Mouse (Mus musculus): ENCODE measurements at regions not wholly inside any gene's neighbourhood (a gene's known extent, or its start where the extent isn't known, plus 50 kb on each side); places are given as distances from the start of the nearest gene placed in this dataset.

DNA sequence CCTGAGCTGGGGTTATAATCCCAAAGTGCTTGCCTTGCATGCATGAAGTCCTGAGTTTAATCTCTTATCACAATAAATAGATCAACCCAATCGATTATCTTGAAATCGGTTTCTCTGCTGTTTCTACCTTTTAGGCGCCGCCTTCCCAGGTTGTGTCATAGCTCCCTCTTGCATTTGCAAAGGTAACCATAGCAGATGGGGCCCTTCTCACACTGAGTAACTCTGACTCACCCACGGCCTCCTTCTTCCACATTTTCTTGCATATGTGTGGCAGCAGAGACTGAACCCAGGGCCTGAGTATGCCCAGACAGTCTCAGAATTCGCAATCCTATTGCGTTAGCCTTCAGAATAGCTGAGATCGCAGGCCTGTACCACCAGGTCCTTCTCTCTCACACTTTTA is 570.7 kb upstream of the Gm10131 start:
- no peak for ATAC-seq
- 96% methylated on average over 8 of the region's 8 CpGs for WGBS
- no peaks in the 10 kb centered on the region for H3K36me3 ChIP-seq (ENCODE audit: control insufficient read depth, insufficient read depth, low read length)
- H3K27me3 ChIP-seq (replicated peaks; ENCODE audit: control insufficient read depth, insufficient read depth, low read length): no peaks in the 10 kb centered on the region
- H3K4me3 ChIP-seq (ENCODE audit: low read depth, low read length): no peak overlapping the region
- peaks cover 18% of the 10 kb centered on the region; the same call in 1 of the 2 replicates for H3K4me1 ChIP-seq (ENCODE audit: control insufficient read depth, insufficient read depth, low read length)
- no peaks in the 10 kb centered on the region for H3K9me3 ChIP-seq (replicated peaks; ENCODE audit: control insufficient read depth, low read length)
- no peak overlapping the region for H3K9ac ChIP-seq (ENCODE audit: low read length)
- H3K27ac ChIP-seq (ENCODE audit: low read depth, low read length): no peak overlapping the region
- no peak overlapping the region for H3K4me2 ChIP-seq (ENCODE audit: low read length)
- DNase-seq (ENCODE audit: low spot score): no peak

- no peaks in the 10 kb centered on the region for H3K36me3 ChIP-seq (ENCODE audit: control insufficient read depth, insufficient read depth, low read length)
- peak overlapping the region; percentile 52 for H3K27ac ChIP-seq (ENCODE audit: low read depth, low read length)
- H3K9me3 ChIP-seq (replicated peaks; ENCODE audit: control insufficient read depth, low read length): no peaks in the 10 kb centered on the region
- DNase-seq (ENCODE audit: low spot score) (peak; percentile 85), ATAC-seq (peak; percentile 86)
- H3K4me2 ChIP-seq (ENCODE audit: low read length): peak overlapping the region; percentile 2; the same call in 1 of the 2 replicates
- H3K4me1 ChIP-seq (ENCODE audit: control insufficient read depth, insufficient read depth, low read length): peaks cover 9% of the 10 kb centered on the region; the same call in 1 of the 2 replicates
- WGBS: 10% methylated on average over 14 of the region's 14 CpGs
- H3K27me3 ChIP-seq (replicated peaks; ENCODE audit: control insufficient read depth, insufficient read depth, low read length): no peaks in the 10 kb centered on the region
- H3K4me3 ChIP-seq (ENCODE audit: low read depth, low read length): no peak overlapping the region
- H3K9ac ChIP-seq (ENCODE audit: low read length): no peak overlapping the region
These were observed 568.2 kb upstream of the Gm10131 start for GRCm38 (mm10) chr8:34679565-34680291.

GRCm38 (mm10) chr8:34678879-34679278 is 567.3 kb upstream of the Gm10131 start:
- WGBS: 94% methylated on average over 8 of the region's 8 CpGs
- Histone ChIP-seq H3K4me1 (ENCODE audit: control insufficient read depth, insufficient read depth, low read length) (peaks cover 5% of the 10 kb centered on the region; the same call in 1 of the 2 replicates), H3K9ac (ENCODE audit: low read length) (no peak overlapping the region), H3K4me2 (ENCODE audit: low read length) (no peak overlapping the region), H3K36me3 (ENCODE audit: control insufficient read depth, insufficient read depth, low read length) (no peaks in the 10 kb centered on the region), H3K9me3 (replicated peaks; ENCODE audit: control insufficient read depth, low read length) (no peaks in the 10 kb centered on the region), H3K4me3 (ENCODE audit: low read depth, low read length) (no peak overlapping the region), H3K27ac (ENCODE audit: low read depth, low read length) (no peak overlapping the region), H3K27me3 (replicated peaks; ENCODE audit: control insufficient read depth, insufficient read depth, low read length) (no peaks in the 10 kb centered on the region)
- ATAC-seq: no peak
- no peak for DNase-seq (ENCODE audit: low spot score)

DNA sequence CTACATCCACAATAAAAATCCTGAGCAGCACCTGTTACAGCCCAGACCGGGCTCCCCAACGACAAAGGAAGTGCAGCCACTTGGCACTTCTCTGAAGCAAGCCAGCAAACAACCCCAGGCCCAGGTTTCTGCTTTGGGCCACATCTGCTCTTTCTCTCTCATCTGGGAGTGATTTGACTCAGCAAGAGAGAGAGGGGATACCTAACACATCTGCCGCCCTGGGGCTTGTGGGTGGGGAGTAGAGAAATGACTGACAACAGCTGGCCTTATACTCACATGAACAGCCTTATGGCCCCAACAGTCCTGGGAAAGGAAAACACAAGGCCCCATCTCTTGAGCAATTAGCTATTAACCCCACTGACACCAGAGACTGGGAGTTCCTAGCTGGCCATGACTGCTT is 560.2 kb upstream of the Gm10131 start:
- DNase-seq (ENCODE audit: low spot score) (no peak), ATAC-seq (no peak)
- Histone ChIP-seq H3K9me3 (replicated peaks; ENCODE audit: control insufficient read depth, low read length) (no peaks in the 10 kb centered on the region), H3K4me1 (ENCODE audit: control insufficient read depth, insufficient read depth, low read length) (no peaks in the 10 kb centered on the region), H3K4me2 (ENCODE audit: low read length) (no peak overlapping the region), H3K27me3 (replicated peaks; ENCODE audit: control insufficient read depth, insufficient read depth, low read length) (no peaks in the 10 kb centered on the region), H3K9ac (ENCODE audit: low read length) (no peak overlapping the region), H3K4me3 (ENCODE audit: low read depth, low read length) (no peak overlapping the region), H3K36me3 (ENCODE audit: control insufficient read depth, insufficient read depth, low read length) (no peaks in the 10 kb centered on the region), H3K27ac (ENCODE audit: low read depth, low read length) (no peak overlapping the region)
- WGBS: 58% methylated on average over 3 of the region's 3 CpGs

- no peak overlapping the region for H3K9ac ChIP-seq (ENCODE audit: low read length)
- H3K9me3 ChIP-seq (replicated peaks; ENCODE audit: control insufficient read depth, low read length): no peaks in the 10 kb centered on the region
- H3K36me3 ChIP-seq (ENCODE audit: control insufficient read depth, insufficient read depth, low read length): no peaks in the 10 kb centered on the region
- H3K27ac ChIP-seq (ENCODE audit: low read depth, low read length): no peak overlapping the region
- no peak overlapping the region for H3K4me2 ChIP-seq (ENCODE audit: low read length)
- DNase-seq (ENCODE audit: low spot score): no peak
- no peak for ATAC-seq
- H3K4me3 ChIP-seq (ENCODE audit: low read depth, low read length): no peak overlapping the region
- no peaks in the 10 kb centered on the region for H3K4me1 ChIP-seq (ENCODE audit: control insufficient read depth, insufficient read depth, low read length)
- WGBS: 39% methylated on average over 4 of the region's 4 CpGs
- no peaks in the 10 kb centered on the region for H3K27me3 ChIP-seq (replicated peaks; ENCODE audit: control insufficient read depth, insufficient read depth, low read length)
These were observed 559.6 kb upstream of the Gm10131 start for GRCm38 (mm10) chr8:34670930-34671715.

- 81% methylated on average over 3 of the region's 3 CpGs for WGBS
- Histone ChIP-seq H3K9ac (ENCODE audit: low read length) (no peak overlapping the region), H3K9me3 (replicated peaks; ENCODE audit: control insufficient read depth, low read length) (no peaks in the 10 kb centered on the region), H3K27ac (ENCODE audit: low read depth, low read length) (no peak overlapping the region), H3K36me3 (ENCODE audit: control insufficient read depth, insufficient read depth, low read length) (no peaks in the 10 kb centered on the region), H3K4me1 (ENCODE audit: control insufficient read depth, insufficient read depth, low read length) (no peaks in the 10 kb centered on the region), H3K4me2 (ENCODE audit: low read length) (no peak overlapping the region), H3K27me3 (replicated peaks; ENCODE audit: control insufficient read depth, insufficient read depth, low read length) (no peaks in the 10 kb centered on the region), H3K4me3 (ENCODE audit: low read depth, low read length) (no peak overlapping the region)
- ATAC-seq (no peak), DNase-seq (ENCODE audit: low spot score) (no peak)
These were observed 557.6 kb upstream of the Gm10131 start for GRCm38 (mm10) chr8:34669146-34669545.

GRCm38 (mm10) chr8:34664429-34664828 is 552.9 kb upstream of the Gm10131 start:
- Histone ChIP-seq H3K9ac (ENCODE audit: low read length) (no peak overlapping the region), H3K4me2 (ENCODE audit: low read length) (no peak overlapping the region), H3K9me3 (replicated peaks; ENCODE audit: control insufficient read depth, low read length) (no peaks in the 10 kb centered on the region), H3K27me3 (replicated peaks; ENCODE audit: control insufficient read depth, insufficient read depth, low read length) (no peaks in the 10 kb centered on the region), H3K36me3 (ENCODE audit: control insufficient read depth, insufficient read depth, low read length) (no peaks in the 10 kb centered on the region), H3K4me1 (ENCODE audit: control insufficient read depth, insufficient read depth, low read length) (no peaks in the 10 kb centered on the region), H3K4me3 (ENCODE audit: low read depth, low read length) (no peak overlapping the region), H3K27ac (ENCODE audit: low read depth, low read length) (no peak overlapping the region)
- ATAC-seq: no peak
- no peak for DNase-seq (ENCODE audit: low spot score)
- 95% methylated on average over 4 of the region's 4 CpGs for WGBS

- DNase-seq (ENCODE audit: low spot score) (no peak), ATAC-seq (no peak)
- WGBS: 92% methylated on average over 6 of the region's 6 CpGs
- no peaks in the 10 kb centered on the region for H3K27me3 ChIP-seq (replicated peaks; ENCODE audit: control insufficient read depth, insufficient read depth, low read length)
- H3K4me3 ChIP-seq (ENCODE audit: low read depth, low read length): no peak overlapping the region
- H3K9ac ChIP-seq (ENCODE audit: low read length): no peak overlapping the region
- H3K4me2 ChIP-seq (ENCODE audit: low read length): no peak overlapping the region
- no peaks in the 10 kb centered on the region for H3K36me3 ChIP-seq (ENCODE audit: control insufficient read depth, insufficient read depth, low read length)
- no peaks in the 10 kb centered on the region for H3K9me3 ChIP-seq (replicated peaks; ENCODE audit: control insufficient read depth, low read length)
- no peaks in the 10 kb centered on the region for H3K4me1 ChIP-seq (ENCODE audit: control insufficient read depth, insufficient read depth, low read length)
- no peak overlapping the region for H3K27ac ChIP-seq (ENCODE audit: low read depth, low read length)
These were observed 551.0 kb upstream of the Gm10131 start for GRCm38 (mm10) chr8:34662532-34662931.

DNA sequence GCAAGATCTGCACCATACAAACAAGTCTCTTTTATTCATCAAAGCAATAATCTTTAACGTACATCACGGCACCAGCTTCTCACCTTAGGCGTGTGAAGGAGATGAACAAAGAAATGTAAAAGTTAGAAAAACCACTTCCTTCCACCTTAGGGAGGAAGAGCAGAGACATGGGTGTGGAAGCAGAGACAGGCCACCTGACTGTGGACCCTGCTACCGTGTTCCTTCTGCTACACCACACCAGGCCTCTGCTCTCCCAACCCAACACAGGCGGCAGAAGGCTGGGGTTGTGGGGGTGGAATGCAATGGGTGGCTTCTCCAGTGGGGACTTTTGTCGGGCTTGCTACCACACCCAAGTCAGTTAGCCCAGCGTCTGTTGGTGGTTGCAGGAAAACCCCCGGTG is 540.2 kb upstream of the Gm10131 start:
- ATAC-seq (no peak), DNase-seq (ENCODE audit: low spot score) (no peak)
- no peaks in the 10 kb centered on the region for H3K36me3 ChIP-seq (ENCODE audit: control insufficient read depth, insufficient read depth, low read length)
- H3K4me1 ChIP-seq (ENCODE audit: control insufficient read depth, insufficient read depth, low read length): no peaks in the 10 kb centered on the region
- no peak overlapping the region for H3K4me3 ChIP-seq (ENCODE audit: low read depth, low read length)
- H3K27me3 ChIP-seq (replicated peaks; ENCODE audit: control insufficient read depth, insufficient read depth, low read length): no peaks in the 10 kb centered on the region
- H3K4me2 ChIP-seq (ENCODE audit: low read length): no peak overlapping the region
- WGBS: 91% methylated on average over 8 of the region's 8 CpGs
- no peaks in the 10 kb centered on the region for H3K9me3 ChIP-seq (replicated peaks; ENCODE audit: control insufficient read depth, low read length)
- H3K27ac ChIP-seq (ENCODE audit: low read depth, low read length): no peak overlapping the region
- no peak overlapping the region for H3K9ac ChIP-seq (ENCODE audit: low read length)

Data from forebrain, embryonic 14.5 days (tissue).